Mouse (Mus musculus) skeletal muscle tissue, postnatal 0 days (tissue): ENCODE data around the gene Supt4a. TPM values are rescaled to one million over a fixed set of nuclear protein-coding genes. Genes with fewer than 3 reads are reported as not detected.

Source experiments
- microRNA counts: library from miRNA; unstranded; fragments of <30 nt; microRNA quantifications from one replicate; lab custom pipeline; 2015
- microRNA-seq, 2 experiments: library from miRNA; unstranded; fragments of <30 nt; microRNA quantifications; one replicate each; pipeline ENCODE4; 2016
- polyA plus RNA-seq: library from polyadenylated mRNA; unstranded; fragments of >200 nt; fragmentation: Nextera tagmentation; extraction: Ambion mirVana; gene quantifications from 2 replicates; pipeline ENCODE4 v1.2.1, GENCODE M21; 2015

Gene Supt4a
- 95.1 and 107 TPM in 2 replicates for polyA plus RNA-seq

DNA sequence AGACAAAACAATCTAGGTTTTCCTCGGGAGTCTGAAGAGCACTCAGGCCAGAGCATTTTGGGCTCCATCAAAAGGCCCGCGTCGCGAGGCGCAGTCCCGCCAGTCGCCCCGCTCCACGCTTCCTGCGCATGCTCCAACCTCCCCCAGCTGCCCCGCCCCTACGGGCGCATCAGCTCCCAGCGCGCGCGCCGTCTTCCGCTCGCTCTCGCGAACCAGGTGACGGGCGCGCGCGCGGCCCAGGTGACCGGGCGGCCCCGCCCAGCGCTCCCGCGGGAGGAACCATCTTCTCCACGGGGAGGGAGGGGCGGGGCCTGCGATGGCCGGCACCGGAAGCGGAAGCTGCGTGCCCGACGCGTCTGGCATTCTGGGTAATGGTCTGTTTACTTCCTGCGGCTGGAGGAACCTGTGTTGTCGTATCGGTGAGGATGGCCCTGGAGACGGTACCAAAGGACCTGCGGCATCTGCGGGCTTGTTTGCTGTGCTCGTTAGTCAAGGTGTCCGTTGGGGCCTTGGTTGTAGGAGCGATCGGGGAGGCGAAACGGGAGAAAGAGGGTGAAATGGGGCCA, at the start of gene Supt4a:
TSS of gene Supt4a (plus strand) at position 378 of the 566 bp plus-strand sequence.

DNA sequence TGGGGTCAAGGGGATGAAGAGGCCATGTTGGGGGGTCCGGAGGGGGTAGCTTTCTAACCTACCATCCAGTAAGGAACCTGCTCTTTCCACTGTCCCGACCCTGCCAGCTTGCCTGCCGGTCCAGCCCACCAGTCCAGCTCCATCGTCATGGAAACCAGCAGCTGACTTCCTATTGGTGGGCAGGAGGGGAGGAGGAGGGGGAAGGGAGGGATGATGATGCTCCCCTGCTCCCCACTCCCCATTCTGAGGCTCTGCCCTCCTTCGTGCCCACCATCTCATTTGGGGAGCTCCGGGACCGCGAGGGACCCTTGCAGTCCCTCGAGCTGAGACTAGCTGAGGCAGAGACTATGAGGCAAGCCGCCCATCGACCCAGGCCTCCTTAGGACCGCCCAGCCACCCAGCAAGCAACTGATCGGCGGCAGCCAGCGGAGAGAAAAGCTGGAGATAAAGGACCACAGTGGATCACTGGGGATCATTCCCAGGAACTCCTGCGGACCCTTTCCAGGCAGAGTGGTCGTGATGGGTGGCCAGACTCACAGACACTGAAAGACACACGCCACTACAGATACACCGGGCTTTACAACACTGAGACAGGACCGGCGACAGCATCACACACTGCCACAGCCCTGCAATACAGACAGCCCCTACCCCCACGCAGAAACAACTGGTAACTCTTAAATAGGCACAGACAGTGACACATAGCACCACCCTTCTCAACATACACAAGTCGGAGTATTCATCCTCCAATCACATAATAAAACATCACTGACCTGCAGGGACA, 23.1 kb downstream of the Supt4a start, which contains the start of gene Tspoap1:
TSS of gene Tspoap1 (plus strand) at position 241 of the 781 bp plus-strand sequence.

MicroRNAs encoded within 50 kb of the gene (microRNA counts, 519-probe panel; counts per million panel counts)
- microRNA mmu-miR-142-3p (lab: Ali Mortazavi, UCI), result 2,709 counts per million, percentile 70 among the panel's probes with 10 or more counts
- 970 counts per million, percentile 59 among the panel's probes with 10 or more counts for microRNA mmu-miR-142-5p (lab: Ali Mortazavi, UCI)

Small RNA genes lying within 50 kb of the gene (microRNA-seq; reads per million reads assigned to microRNA genes)
- gene Mir142 (0 reads per million in 2 experiments), gene Mir142b (0 reads per million in 2 experiments)

Other genes with a start within 250 kb of the Supt4a start
- gene Gm11492, start 170.9 kb upstream of the Supt4a start, polyA plus RNA-seq, result not detected in 2 replicates
- gene Sept4, start 168.6 kb upstream of the Supt4a start, polyA plus RNA-seq, result 98.0 and 104 TPM in 2 replicates
- gene Mtmr4, start 145.4 kb upstream of the Supt4a start, polyA plus RNA-seq, result 4.2 and 5.5 TPM in 2 replicates
- gene Hsf5, start 120.4 kb upstream of the Supt4a start, polyA plus RNA-seq, result 0.06 TPM in 1 of 2 replicates, not detected in the other
- 0.22 and 0.78 TPM in 2 replicates for gene Rnf43, start 74.8 kb upstream of the Supt4a start, polyA plus RNA-seq
- 0.19 TPM in 2 replicates for gene Tspoap1, start 23.0 kb downstream of the Supt4a start, polyA plus RNA-seq
- gene Mpo, start 56.0 kb downstream of the Supt4a start, polyA plus RNA-seq, result 0.12 and 0.21 TPM in 2 replicates
- gene Lpo, start 90.7 kb downstream of the Supt4a start, polyA plus RNA-seq, result 0.05 TPM in 1 of 2 replicates, not detected in the other
- 4.5 and 4.7 TPM in 2 replicates for gene Mks1, start 115.7 kb downstream of the Supt4a start, polyA plus RNA-seq
- 0.33 and 0.65 TPM in 2 replicates for gene Epx, start 138.0 kb downstream of the Supt4a start, polyA plus RNA-seq
- gene Olfr462, start 154.7 kb downstream of the Supt4a start, polyA plus RNA-seq, result not detected in 2 replicates
- not detected in 2 replicates for gene Olfr463, start 159.8 kb downstream of the Supt4a start, polyA plus RNA-seq
- gene Olfr464, start 183.4 kb downstream of the Supt4a start, polyA plus RNA-seq, result not detected in 2 replicates
- gene Dynll2, start 250.0 kb downstream of the Supt4a start, polyA plus RNA-seq, result 16.7 and 21.4 TPM in 2 replicates